Mouse (Mus musculus) spleen, adult 18-20 months (tissue): Measurements from ENCODE around the gene Cpa2.

ENCODE experiments used
- DNase-seq, 2 experiments: peaks; one replicate each; pipeline ENCODE4 v3.0.0; 2022; ENCODE audit warnings: mixed read lengths in 2 of 2

Gene Cpa2

DNA sequence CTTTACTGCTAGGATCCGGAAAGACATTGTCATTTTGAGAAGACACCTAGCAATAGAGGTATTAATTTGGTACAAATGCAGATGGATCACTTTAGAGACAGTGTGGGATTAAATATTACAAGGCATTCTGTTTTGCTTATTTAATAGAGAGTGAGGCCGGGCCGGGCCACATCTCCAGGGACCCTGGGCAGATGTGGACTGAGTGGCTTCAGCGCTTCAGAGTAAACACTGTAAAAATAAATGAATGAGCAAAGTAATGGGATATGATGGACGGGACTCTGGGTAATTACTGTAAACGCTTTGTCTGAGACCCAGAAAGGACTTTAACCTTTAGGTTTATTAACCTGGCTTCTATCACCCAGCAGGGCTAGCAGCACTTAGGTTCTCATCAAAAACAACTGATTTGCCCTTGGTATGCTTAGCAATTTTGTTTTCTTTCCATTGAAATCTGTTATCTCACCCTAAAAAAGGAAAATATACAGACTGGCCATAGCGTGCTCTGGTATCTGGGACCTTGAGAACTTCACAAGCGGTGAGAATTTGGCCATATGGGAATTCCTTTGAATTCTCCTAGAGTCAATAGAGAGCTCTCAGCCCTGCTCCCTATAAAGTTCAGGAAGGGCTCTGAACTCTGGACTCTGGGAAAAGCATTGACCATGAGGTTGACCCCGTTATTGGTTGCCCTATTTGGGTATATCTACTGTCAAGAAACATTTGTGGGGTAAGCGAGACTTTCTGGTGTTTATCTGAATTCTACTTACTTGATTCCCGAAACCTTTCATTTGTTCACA, at the start of gene Cpa2:
Gene Cpa2, plus strand, starts transcription at position 574 of the 791 bp plus-strand sequence.
- no peak for DNase-seq

DNA sequence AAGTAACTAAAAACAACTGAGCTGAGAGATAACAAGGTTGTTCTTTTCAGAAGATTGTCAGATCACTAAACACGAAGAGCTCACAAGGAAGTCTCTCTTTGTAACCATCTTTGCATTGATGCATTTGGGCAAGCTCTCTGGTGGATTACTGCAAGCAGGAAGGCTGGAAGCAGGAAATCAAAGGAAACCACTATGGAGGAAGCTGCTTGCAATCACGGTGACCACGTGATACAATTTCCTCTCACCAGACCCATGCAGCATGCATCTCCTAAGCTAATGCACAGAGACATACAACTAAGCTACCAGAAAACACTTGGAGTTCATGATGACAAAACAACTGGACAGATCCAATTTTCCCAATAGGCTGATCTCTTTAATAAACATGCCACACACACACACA, 42.3 kb upstream of the Cpa2 start:
- DNase-seq, result no peak

DNA sequence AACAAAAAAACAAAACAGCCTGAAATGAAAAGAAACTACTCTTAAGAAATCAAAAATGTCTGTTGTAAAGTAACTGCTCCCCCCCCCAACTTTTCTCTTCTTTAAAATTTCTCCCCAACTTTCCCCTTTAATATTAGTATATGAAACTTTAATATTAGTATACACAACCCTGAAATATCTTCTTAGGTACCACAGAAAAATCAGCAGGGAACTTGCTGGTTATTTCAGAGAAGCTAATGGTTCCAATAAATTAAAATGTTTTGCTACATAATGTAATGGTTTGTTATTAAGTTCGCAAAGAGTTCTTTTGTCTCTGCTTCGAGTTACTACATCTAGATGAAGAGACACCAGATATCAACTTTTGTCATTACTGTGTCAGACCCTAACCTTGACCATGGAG, 32.6 kb upstream of the Cpa2 start:
- no peak for DNase-seq

DNA sequence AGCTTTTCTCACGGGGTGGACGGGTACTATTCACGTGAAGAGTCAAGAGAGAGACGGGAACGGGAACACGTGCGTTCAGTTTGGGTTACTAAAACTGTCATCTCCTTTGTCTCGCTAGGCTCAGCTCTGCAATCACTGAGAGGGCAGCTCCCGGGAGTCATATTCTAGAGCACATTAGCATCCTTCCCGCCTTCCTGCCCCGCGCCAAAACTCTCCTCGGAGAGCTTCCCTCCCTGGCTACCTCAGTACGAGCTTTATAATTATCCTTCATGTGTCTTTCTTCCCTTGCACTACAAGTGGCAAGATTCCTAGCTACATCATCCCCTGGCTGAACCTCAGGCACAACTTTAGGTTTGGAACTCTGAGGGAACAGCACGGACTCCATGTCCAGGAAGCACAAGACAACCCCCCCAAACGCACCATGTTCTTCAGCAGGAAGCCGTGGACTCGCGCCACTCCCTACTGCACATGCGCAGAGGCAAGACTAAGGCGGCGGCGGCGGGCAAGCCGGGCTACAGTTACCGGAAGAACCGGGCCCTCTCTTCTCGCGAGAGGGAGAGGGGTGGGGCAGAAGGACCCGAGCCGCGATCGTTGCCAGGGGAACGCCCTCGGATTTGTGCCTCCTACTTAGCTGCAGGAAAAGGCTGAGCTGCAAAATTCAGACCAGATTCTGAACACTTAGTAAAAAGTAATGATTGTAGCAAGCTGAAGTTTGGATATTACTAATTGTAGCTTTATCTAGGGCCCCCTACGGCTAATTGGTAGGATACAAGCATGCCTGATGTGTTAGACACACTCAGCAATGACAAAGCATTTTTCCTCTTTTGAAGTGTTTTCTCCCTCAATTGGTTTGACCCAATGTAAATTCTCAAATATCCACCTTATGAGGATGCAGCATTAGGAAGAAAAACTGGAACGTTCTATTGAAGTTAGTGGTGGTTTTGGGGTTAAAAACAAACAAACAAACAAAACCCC, 31.8 kb upstream of the Cpa2 start, which contains the start of the genes Tmem209 and Ssmem1:
Gene Tmem209, minus strand, starts transcription at position 519 of the 975 bp plus-strand sequence.
Gene Ssmem1, plus strand, starts transcription at position 585 of the 975 bp plus-strand sequence.
- DNase-seq, result peak; percentile 96 to 98

DNA sequence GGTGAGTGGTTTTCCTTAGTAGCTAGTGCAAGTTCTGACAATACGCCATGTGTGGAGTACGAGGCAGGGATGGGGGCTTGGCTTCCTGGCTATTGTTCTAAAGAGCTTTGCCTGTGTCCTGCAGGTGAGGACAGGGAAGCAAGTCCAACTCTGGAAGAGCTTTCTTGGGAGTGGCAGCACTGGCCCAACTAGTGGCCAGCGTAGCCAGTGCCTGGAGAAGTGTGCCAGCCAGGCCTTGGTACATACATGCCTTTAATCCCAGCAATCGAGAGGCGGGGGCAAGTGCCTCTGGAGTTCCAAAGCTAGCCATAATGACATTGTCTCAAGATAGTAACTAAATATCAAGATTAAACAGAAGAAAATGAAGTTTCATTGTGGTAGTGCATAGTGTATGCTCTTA, 31.1 kb upstream of the Cpa2 start:
- peak in 1 of 2 experiments; percentile 4 for DNase-seq

DNA sequence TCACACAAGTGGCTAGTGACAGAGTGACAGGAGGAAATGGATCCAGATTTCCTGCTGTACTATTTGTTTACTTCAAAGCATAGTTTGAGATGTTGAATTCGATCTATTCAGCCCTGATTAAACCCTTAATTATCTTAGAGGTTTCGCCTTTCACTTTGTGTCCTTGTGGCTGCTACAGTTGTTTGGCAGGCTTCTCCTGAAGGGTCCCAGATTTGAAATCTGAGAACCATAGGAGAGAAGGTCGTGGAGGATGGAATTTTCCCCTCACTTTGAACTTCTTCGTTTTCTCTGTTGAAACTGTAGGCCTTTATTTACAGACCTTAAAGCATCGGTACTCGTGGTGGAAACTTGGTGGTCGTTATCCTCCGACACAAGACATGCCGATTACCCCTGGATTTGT, 27.1 kb upstream of the Cpa2 start:
- DNase-seq, result no peak

DNA sequence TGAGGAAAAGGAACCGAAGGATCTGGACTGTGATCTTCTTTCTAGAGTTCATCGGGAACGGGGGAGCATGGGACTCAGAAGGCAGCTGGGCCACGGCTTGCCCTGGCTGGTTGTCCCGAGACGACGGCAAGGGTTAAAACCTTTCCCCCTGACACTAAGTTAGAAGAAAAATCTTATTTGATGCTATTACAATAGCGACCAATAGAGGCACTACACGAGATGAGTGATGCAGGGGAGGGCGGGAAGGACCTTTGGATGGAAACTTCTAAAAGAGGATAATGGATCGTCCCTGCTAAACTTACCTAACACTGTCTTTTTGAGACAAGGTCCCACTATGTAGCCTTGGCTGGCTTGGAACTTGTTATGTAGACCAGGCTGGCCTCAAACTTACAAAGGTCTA, 21.0 kb upstream of the Cpa2 start:
- DNase-seq, result no peak

DNA sequence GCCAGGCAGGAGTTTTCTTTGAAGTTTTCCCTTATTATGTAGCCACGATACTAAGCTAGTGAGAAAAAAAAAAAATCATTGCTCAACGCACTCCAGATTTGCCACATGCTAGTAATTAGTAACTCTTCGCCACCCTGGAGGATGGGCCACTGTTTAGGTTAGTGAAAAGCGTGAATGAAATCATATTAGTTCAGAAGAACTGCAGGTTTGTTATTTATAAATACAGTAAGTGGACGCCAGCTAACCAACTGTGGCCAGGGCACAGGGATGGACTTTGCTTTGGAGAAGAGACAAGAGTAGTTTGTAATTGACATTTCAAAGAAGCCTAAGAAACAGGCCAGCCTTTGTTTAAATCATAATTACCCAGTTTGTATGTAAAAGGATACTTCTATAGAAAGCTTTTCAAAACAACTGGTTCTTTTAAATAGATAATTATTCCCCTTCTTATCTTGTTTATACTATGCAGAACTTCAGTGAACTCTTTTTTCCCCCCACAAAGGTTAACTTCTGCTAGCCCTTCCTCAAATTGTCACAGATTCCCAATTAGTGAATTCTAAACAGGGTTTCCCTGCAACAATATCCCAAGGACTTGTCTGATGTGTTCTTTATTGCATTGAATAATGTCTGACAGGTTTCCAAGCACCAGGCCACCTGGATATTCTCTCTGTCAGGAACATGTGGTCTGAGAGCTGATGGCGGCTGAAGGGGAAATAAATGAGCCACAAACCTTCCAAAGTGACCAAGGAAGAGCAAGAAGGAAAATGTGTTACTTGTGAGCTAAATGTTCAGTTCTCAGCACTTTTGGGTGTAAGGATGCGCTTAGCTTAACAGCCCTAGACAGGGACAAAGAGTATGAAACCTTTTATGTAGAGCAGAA, 15.7 kb upstream of the Cpa2 start:
- DNase-seq, result no peak

DNA sequence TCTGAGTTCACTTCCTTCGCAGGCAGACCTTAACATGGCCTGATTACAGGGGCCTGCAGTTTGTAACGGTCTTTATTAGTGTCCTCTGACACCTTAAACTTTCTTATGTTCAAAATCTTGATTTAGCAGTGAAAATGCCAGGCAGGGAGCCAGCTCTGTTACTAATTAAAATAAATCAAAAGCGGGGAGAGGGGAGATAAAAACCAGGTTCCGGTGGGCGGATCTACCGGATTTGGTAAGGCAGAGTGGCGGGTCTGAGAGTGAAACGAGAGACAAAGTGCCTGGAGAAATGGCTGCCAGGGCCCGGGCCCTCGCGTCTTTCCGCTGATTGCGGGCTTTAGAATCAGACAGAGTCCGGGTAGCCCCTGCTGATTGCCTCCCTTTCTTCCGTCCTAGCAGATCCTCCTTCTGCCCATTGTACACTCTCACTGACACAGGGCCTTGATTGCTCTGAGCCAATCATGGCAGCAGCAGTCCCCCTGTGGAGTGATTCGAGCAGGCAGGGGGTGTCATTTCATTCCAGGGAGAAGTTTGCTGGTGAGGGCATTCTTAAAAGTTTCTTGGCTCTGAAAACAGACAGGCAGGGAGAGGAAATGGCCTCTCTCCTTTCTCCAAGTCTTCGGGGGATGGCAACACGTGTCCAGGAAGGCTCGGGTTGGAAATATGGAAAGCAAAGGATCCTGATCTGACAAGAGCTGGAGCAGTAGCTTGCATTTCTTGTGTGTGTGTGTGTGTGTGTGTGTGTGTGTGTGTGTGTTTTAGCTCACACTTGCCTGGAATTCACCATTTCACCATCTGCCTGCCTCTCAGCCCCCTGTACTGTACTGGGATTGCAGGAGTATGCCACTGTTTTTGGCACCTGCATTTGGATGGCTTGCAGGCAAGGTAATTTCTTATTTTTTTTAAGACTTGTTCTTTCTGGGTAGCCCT, 14.5 kb upstream of the Cpa2 start:
- DNase-seq, result no peak

DNA sequence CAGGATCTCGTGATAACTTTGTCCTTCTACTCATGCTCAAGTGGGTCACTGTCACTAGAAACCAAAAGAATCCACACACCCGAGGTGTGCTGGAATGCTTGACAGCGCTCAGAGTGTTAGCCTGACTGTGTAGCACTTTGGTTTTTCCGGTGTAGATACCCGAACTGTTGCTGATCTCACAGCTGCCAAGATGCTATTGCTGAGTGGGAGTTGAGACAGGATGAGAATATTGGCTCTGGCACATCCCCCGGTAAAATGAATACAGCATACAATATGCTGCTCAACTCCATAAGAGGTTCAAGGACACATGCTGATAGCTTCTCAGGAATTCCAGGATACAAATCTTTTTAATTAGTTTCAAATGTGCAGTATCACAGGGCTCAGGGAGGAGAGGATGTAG, 12.6 kb upstream of the Cpa2 start:
- no peak for DNase-seq

DNA sequence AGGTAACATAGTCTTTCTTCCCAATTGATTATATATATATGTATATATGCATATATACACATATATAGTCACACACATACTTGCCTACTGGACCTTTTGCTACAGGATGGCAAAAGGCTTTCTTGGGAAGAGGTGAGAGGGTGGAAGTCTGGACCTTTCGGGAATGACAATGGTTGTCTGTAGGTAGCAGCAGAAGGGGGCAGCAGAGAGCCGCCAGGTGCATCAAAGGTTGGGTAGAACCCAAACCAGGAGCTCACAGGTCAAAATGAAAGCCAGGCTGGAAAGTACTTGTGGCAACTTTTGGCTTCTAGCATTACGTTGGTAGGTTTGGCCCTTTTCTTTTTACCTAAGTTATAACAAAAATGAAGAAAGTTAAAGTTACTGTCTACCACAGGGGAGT, 6.0 kb upstream of the Cpa2 start:
- DNase-seq, result peak in 1 of 2 experiments; percentile 20

DNA sequence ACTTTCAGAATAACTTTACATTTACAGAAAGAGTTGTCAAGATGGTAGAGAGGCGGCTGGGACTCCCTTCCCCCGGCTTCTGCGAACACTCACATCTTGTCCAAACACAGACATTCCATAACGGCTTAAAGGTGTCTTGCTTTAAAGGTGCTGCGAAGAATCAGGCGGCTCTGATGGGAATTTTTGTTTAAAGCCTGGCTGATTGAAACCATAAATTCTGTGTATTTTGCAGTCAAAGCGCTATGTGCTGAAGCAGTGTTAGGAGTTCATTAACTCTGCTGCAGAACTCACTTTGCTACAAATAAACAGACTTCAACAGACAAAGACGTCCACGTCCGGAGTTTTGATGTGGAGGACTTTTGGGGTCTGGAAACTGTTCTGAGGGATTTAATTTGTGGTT, 3.1 kb upstream of the Cpa2 start:
- no peak for DNase-seq

DNA sequence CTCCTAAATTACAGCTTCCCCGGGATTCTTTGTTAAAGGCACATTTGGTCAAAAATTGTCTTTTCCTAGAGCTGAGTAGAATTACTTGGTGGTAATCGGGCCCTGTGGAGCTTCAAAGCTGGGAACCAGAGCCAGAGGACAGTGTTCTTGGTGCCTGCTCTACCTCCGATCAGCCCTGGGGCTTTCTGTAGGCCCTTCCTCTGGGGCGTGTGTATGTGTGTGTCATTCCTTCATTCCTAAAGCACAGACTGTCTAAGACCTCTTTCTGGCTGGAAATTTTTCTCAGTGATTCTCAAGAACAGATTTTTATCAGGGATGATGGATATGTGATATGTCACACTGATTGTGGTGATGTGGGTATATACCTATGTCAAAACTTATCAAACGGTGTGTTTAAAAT, 2.6 kb upstream of the Cpa2 start:
- DNase-seq, result no peak

DNA sequence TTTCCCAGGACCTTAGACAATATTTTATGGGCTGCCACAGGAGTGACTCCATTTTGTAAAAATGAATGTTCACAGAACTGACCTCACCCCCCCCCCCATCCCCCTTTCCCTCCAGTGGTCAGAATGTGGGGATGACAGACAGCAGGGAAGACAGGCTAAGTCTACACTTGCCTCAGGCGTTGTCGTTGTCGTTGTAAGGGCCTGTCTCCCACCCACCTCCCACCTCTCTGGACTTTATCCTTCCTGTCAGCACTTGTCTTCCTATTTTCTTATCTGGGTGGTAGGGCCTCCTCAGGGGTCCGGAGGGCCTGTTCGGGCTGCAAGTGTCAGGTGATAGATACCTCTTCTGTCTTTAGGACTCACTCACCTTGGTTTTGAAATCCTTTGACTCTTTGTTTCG, 895 bp downstream of the Cpa2 start:
- DNase-seq, result no peak

DNA sequence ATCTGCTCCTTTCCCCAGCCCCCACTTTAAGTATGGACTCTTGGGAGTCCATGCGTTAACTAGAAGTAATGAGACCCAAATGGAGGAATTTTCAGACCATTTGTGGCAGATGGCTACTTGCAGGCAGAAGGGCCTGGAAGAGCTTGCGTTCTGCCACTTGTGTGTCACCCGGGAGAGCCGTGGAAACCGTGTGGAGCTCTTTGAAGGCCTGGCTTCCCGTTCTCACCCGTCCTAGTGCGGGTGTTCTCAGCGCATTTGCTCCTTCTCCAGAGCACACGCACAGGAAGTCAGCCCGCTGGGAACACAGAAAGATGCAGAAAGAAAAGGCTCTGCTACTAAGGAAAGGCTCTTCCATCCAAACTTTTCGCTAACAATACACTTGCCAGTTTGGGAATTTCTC, 1.7 kb downstream of the Cpa2 start:
- no peak for DNase-seq

DNA sequence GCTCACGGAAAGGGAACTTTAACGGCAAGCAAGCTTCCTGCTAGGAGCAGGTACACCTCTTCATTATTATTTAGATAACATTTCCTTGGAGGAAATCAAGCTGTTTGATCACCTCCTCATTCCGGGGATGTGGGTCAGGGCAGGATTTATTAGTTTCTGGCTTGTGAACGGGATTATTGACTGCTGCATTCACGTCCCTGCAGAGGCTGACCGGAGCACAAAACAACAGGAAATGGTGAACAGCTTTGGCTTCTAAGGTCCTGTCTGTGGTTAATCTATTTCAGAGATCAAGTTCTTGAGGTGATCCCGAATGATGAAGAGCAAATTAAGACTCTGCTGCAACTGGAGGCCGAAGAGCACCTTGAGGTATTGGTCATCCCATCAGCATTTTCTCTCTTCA, 2.5 kb downstream of the Cpa2 start:
- no peak for DNase-seq

DNA sequence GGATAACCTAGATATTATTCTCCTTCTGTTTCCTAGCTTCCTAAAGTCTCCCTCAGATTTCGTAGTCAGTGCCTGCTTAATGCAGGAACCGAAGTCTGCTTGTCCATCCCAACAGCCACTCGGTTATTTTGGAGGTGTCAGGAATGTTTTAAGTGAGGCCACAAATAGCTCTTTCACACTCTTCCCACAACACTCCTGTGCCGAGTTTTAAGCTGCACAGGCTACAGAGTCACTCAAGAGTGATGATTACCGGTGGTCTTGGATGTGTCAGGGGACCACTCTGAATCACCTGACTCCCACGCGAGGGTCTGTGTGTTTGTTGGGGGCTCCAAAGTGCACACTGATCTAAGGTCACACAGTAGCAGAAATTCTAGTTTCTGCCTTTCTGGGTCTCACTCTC, 4.3 kb downstream of the Cpa2 start:
- DNase-seq, result no peak

DNA sequence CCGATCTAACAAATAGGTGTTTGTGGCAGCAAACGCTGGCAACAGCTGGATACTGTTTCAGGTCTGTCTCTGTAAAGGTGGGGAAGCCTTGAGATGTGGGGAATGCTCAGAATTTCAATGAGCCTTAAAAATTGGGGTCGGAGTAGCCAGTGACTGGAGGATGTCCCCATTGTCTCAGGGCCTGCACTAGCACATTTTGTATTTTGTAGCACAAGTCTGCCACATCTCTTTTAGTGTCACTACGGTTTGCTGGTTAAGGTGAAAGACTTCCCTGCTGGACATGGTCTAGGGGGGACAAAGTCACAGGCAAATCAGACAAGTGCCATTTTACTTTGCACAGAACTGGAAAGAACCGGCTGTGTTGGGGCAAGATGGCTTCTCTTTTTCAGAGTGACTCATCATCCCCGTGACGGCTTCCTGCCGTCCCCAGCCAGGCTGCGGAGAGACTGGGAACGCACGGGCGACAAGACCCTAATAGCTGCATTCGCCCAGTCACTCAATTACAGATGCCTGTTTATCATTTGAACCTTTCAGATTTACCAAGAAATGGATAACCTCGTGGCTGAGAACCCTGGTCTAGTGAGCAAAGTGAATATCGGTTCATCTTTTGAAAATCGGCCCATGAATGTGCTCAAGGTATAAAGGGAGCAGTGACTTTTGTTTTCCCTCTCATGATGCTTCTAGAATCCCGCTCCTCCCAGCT, 5.3 kb downstream of the Cpa2 start:
- peak in 1 of 2 experiments; percentile 11 for DNase-seq

DNA sequence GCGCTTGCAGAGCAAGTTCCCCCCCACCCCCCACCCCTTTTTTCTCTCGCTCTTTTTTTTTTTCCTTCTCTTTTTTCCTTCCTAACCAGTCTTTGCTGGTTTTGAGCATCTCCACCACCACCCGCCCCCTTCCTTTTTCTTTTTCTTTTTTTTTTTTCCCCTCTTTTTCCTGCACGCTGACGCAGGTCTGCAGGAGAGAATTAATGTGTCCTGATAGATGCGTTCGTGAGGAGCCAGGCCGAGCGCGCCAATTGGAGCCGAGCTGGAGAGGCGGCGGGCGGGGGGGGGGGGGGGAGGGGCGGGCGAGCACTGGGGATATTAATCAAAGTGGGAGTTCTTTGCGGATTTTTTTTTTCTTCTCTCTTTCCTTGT, 5.9 kb downstream of the Cpa2 start:
- no peak for DNase-seq

DNA sequence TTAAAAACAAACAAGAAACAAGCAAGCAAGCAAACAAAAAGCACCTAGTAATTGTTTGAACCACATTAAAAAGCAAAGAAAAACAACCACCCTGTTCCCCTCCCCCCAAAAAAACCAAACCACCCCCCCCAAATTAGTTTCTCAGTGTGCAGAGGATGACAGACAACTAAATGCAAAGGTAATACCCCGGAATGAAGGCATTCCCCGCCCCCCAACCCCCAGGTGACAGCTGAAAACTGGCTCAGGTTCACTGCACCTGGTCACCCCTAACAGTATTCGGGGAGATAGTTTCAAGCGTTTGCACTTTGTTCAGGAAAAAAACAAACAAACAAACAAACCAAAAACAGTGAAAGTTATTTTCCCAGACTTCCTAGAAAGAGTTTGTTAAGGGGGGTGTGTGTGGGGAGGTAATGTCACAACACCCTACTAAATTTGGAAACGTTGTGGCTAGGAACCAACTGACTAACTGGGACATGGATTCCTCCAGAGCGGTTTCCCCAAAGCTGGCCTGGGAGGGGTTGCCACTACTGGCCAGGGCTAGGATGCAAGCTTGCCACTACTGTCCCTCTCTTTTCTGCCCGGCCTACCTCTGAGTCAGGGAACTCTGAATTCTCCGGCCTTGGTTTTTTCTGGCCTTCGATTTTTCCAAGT, 6.4 kb downstream of the Cpa2 start:
- DNase-seq, result no peak
